Mouse (Mus musculus): ENCODE measurements around the gene Hdac7.

- TF ChIP-seq CTCF (IDR thresholded peaks at IDR 0.05; ENCODE audit: low read depth) = no peak
- TF ChIP-seq EP300 (IDR thresholded peaks at IDR 0.05; ENCODE audit: low read depth) = no peak
These were observed 64.7 kb downstream of the Hdac7 start for GRCm38 (mm10) chr15:97779576-97779975.

Data from liver, postnatal 0 days (tissue).